Mouse (Mus musculus): ENCODE measurements around the gene Fam192a. TPM values are rescaled to one million over a fixed set of nuclear protein-coding genes. Genes with fewer than 3 reads are reported as not detected.

The Fam192a gene
- total RNA-seq (2014; fragmentation: Nextera tagmentation) (52.0 and 60.3 TPM in 2 replicates), total RNA-seq (2017) (89.9 and 154 TPM in 2 replicates)

GRCm38 (mm10) chr8:94601607-94602385 lies at the start of gene Fam192a, which contains the start of gene Rspry1:
TSS of gene Fam192a (minus strand) at chr8:94601997.
TSS of gene Rspry1 (plus strand) at chr8:94601937.
- peak; percentile 96 for ATAC-seq (replicated peaks; ENCODE audit: low FRiP score, low TSS enrichment, poor library complexity, severe bottlenecking)

DNA sequence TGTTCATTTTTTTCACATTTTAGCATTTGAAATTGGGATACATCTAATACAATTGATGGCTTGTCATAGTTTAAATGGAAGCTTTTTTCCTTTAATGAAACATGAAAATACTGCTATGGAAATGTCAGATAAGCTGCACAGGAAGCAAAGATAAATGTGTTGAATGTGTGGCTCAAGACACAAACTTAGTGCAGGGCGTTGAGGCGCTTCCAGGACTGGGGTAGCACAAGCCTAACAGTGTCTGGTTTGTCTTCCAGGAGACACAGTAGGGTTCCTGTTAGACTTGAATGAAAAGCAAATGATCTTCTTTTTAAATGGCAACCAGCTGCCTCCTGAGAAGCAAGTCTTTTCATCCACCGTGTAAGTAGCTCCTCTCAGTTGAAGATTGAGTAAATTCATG lies 47.7 kb upstream of the Fam192a start:
- no peak for ATAC-seq (replicated peaks; ENCODE audit: low FRiP score, low TSS enrichment, poor library complexity, severe bottlenecking)

DNA sequence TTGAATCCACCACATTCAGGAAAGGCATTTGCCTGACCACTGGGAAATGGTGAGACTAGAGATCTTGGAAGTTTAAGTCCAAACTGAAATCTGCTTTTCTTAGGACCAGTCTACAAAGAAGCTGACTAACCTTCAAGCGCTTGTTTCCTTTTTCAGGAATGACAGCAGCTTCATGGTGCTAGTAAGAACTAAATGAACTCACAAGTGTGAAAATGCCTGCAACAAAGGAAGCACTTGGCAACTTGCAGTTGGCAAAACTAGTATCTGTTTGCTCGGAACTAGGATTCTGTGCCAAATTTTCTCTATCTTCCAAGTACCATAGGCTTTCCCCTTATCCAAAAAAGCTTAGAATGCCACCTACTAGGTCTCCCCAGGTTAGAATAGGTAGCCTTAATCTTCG lies 44.4 kb upstream of the Fam192a start:
- no peak for ATAC-seq (replicated peaks; ENCODE audit: low FRiP score, low TSS enrichment, poor library complexity, severe bottlenecking)

DNA sequence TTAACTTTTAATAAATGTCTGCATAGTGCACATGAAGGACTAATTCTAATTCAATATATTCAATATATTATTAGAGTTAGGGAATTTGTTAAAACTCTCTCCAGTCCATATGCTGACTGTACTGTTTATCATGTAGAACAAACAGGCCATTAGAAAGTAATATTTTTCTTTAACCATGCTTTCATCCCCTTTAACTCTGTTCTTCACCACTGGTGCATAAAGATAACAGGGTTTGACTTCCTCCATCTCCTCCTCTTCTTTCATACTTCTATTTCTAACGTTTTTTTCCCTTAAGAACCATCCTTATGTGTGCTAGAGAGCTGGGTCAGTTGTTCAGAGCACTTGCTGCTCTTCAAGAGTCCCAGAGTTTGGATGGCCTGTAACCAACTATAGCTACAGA lies 43.4 kb upstream of the Fam192a start:
- no peak for ATAC-seq (replicated peaks; ENCODE audit: low FRiP score, low TSS enrichment, poor library complexity, severe bottlenecking)

DNA sequence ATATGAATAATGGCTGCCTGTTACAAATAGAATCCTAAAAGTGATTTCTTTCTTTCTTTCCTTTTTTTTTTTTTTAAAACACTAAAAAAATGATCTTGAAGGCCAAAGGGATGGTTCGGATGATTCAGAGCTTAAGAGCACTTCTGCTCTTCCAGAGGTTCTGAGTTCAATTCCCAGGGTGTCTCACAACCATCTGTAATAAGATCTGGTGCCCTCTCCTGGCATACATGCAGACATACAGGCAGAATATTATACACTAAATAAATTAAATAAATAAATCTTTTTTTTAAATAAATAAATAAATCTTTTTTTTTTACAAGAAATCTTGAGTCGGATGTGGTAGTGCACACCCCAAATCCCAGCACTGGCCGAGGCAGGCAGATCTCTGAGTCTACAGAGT lies 40.1 kb upstream of the Fam192a start:
- no peak for ATAC-seq (replicated peaks; ENCODE audit: low FRiP score, low TSS enrichment, poor library complexity, severe bottlenecking)

GRCm38 (mm10) chr8:94641183-94641582 lies 39.4 kb upstream of the Fam192a start:
- ATAC-seq (replicated peaks; ENCODE audit: low FRiP score, low TSS enrichment, poor library complexity, severe bottlenecking) = peak; percentile 50

GRCm38 (mm10) chr8:94634211-94634610 lies 32.4 kb upstream of the Fam192a start:
- peak; percentile 98 for ATAC-seq (replicated peaks; ENCODE audit: low FRiP score, low TSS enrichment, poor library complexity, severe bottlenecking)

- ATAC-seq (replicated peaks; ENCODE audit: low FRiP score, low TSS enrichment, poor library complexity, severe bottlenecking) = peak; percentile 85
These were observed 31.9 kb upstream of the Fam192a start for GRCm38 (mm10) chr8:94633564-94634194.

DNA sequence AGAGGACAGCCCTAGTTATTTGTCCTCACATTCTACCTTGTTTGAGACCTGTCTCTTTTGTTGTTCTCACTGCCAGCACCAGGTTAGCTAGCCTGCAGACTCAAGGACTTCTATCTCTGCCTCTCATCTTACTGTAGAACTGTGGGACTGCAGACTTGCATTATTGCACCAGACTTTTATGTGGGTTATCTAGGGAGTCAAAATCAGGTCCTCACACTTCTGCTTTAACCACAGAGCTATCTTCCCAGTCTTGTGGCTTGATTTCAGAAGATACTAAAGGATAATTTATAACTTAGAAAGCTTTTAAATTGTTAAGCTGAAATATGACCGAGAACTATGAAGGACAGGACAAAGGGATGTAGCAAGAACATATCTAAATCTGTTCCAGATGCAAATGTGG lies 23.1 kb upstream of the Fam192a start:
- no peak for ATAC-seq (replicated peaks; ENCODE audit: low FRiP score, low TSS enrichment, poor library complexity, severe bottlenecking)

GRCm38 (mm10) chr8:94607064-94607463 lies 5.3 kb upstream of the Fam192a start:
- ATAC-seq (replicated peaks; ENCODE audit: low FRiP score, low TSS enrichment, poor library complexity, severe bottlenecking) = no peak

DNA sequence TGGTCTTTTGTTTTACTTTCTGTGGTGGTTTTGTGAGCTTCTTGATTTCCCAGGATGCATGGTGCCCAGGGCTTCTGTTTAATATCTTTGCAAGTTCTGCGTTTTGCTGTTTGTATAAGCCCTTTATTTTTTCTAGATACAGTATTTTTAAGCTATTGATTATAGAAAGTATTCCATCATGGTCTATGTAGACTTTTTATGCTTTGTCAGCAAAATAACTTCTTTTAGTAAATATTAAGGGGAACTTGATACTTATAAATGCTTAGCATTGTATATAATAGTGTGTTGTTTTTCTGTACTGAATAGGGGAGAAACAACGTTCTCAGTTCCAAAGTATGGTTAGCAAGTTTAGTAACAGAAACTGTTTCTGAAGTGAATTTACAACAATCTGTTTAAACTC lies 2.2 kb upstream of the Fam192a start:
- ATAC-seq (replicated peaks; ENCODE audit: low FRiP score, low TSS enrichment, poor library complexity, severe bottlenecking) = no peak

- ATAC-seq (replicated peaks; ENCODE audit: low FRiP score, low TSS enrichment, poor library complexity, severe bottlenecking) = no peak
These were observed 804 bp upstream of the Fam192a start for GRCm38 (mm10) chr8:94602471-94603131.

- peak; percentile 17 for ATAC-seq (replicated peaks; ENCODE audit: low FRiP score, low TSS enrichment, poor library complexity, severe bottlenecking)
These were observed 677 bp downstream of the Fam192a start for GRCm38 (mm10) chr8:94601034-94601606.

- no peak for ATAC-seq (replicated peaks; ENCODE audit: low FRiP score, low TSS enrichment, poor library complexity, severe bottlenecking)
These were observed 1.3 kb downstream of the Fam192a start for GRCm38 (mm10) chr8:94600478-94600877.

GRCm38 (mm10) chr8:94594211-94594610 lies 7.6 kb downstream of the Fam192a start:
- peak; percentile 55 for ATAC-seq (replicated peaks; ENCODE audit: low FRiP score, low TSS enrichment, poor library complexity, severe bottlenecking)

- no peak for ATAC-seq (replicated peaks; ENCODE audit: low FRiP score, low TSS enrichment, poor library complexity, severe bottlenecking)
These were observed 10.1 kb downstream of the Fam192a start for GRCm38 (mm10) chr8:94591691-94592090.

DNA sequence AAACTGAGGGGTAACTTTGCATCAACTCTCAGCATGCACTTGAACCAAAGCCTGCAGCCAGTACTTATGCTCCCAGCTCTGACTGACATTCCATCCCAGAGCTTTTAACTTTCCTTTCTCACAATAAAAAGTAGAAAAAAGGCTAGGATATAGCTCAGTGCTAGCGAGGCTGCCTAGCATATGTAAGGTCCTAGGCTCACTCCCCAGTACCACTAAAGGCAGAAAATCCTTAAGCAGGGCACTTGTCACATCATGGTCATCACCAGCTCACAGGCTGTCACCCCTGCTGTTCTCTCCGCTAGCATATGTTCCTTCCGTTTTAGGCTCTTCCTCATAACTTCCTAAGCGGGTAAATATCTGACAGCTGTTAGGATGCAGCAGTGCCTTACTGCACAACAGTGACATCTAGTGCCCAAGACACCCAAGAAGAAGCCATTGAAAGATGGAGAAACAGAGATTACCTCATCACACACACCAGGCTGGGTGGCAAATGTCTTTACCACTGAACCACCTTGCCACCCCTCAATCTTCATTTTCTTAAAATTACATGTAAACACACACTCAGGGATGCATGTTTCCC lies 17.5 kb downstream of the Fam192a start:
- peak; percentile 78 for ATAC-seq (replicated peaks; ENCODE audit: low FRiP score, low TSS enrichment, poor library complexity, severe bottlenecking)

DNA sequence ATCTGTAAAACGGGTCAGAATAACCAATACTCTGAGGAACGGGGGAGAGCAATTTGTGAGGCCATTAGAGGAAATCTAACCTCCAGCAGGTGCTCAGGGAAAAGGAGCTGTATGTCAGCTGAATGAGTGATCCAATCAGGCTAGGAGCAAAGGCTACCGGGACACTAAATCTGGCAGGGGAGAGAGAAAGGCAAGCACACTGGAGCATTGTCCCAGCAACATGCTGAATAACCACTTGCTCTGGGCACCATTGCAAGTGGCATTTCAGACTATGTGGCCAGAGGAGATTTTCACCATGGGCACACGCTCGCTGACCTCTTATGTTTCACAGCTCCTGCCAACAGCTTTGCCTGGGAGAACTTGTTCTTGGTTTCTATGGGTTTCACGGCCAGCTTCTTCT lies 19.2 kb downstream of the Fam192a start:
- ATAC-seq (replicated peaks; ENCODE audit: low FRiP score, low TSS enrichment, poor library complexity, severe bottlenecking) = no peak

DNA sequence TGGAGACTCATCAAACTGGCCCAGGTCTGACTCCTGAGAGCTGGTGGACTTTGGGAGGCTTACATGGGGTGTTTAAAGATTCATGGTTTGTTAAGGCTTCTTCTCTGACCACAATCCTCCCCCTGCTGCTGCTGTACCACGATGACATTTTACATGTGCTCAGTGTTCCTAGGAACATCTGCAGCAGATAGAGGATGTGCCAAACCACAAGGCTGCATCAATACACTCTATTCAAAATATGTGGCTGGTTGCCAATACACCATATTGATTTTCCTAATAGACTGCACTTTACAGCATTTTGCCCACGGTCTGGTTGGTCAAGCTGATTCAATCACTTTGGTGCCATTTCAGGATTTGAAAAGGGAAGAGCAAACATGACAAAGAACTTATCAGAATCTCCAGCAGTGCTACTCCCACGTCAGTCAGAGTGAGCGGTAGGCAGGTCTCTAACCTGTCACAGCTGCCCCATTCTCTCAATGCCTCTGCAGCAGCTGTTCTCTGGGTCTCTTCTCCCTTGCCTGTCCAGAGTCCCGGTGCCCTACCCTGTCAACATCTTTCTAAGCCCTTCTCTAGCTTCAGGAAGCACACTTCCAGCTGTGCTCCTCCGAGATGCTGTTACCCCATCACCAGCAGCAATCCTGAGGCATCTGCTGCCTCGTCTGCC lies 19.8 kb downstream of the Fam192a start:
- peak; percentile 82 for ATAC-seq (replicated peaks; ENCODE audit: low FRiP score, low TSS enrichment, poor library complexity, severe bottlenecking)

Data from megakaryocyte-erythroid progenitor cell, adult 5-6 weeks (primary cell).